Mouse (Mus musculus): ENCODE data around the gene 1700025G04Rik.

1700025G04Rik gene

GRCm38 (mm10) chr1:151895406-151895805, 194.5 kb downstream of the 1700025G04Rik start:
- in situ Hi-C loops (cut with MboI): no loop called here

GRCm38 (mm10) chr1:151893976-151894375, 195.9 kb downstream of the 1700025G04Rik start:
- in situ Hi-C loops (cut with MboI): no loop called here

GRCm38 (mm10) chr1:151892008-151892407, 197.9 kb downstream of the 1700025G04Rik start:
- in situ Hi-C loops (cut with MboI): no loop called here

GRCm38 (mm10) chr1:151891194-151891593, 198.7 kb downstream of the 1700025G04Rik start:
- in situ Hi-C loops (cut with MboI): no loop called here

- in situ Hi-C loops (cut with MboI): no loop called here
Observed at GRCm38 (mm10) chr1:151890041-151890621, 199.8 kb downstream of the 1700025G04Rik start.

- in situ Hi-C loops (cut with MboI): no loop called here
Observed at GRCm38 (mm10) chr1:151887631-151888030, 202.3 kb downstream of the 1700025G04Rik start.

- in situ Hi-C loops (cut with MboI): no loop called here
Observed at GRCm38 (mm10) chr1:151887126-151887525, 202.8 kb downstream of the 1700025G04Rik start.

- in situ Hi-C loops (cut with MboI): no loop called here
Observed at GRCm38 (mm10) chr1:151886171-151886570, 203.8 kb downstream of the 1700025G04Rik start.

- in situ Hi-C loops (cut with MboI): no loop called here
Observed at GRCm38 (mm10) chr1:151881253-151881652, 208.7 kb downstream of the 1700025G04Rik start.

- in situ Hi-C loops (cut with MboI): no loop called here
Observed at GRCm38 (mm10) chr1:151880731-151881130, 209.2 kb downstream of the 1700025G04Rik start.

GRCm38 (mm10) chr1:151879966-151880365, 210.0 kb downstream of the 1700025G04Rik start:
- in situ Hi-C loops (cut with MboI): no loop called here

GRCm38 (mm10) chr1:151879308-151879850, 210.5 kb downstream of the 1700025G04Rik start:
- in situ Hi-C loops (cut with MboI): no loop called here

- in situ Hi-C loops (cut with MboI): no loop called here
Observed at GRCm38 (mm10) chr1:151878411-151878810, 211.5 kb downstream of the 1700025G04Rik start.

GRCm38 (mm10) chr1:151872971-151873370, 217.0 kb downstream of the 1700025G04Rik start:
- in situ Hi-C loops (cut with MboI): no loop called here

- in situ Hi-C loops (cut with MboI): no loop called here
Observed at GRCm38 (mm10) chr1:151864326-151864725, 225.6 kb downstream of the 1700025G04Rik start.

- in situ Hi-C loops (cut with MboI): no loop called here
Observed at GRCm38 (mm10) chr1:151863797-151864147, 226.2 kb downstream of the 1700025G04Rik start.

GRCm38 (mm10) chr1:151863135-151863796, 226.7 kb downstream of the 1700025G04Rik start:
- in situ Hi-C loops (cut with MboI): no loop called here

- in situ Hi-C loops (cut with MboI): no loop called here
Observed at GRCm38 (mm10) chr1:151862109-151862508, 227.8 kb downstream of the 1700025G04Rik start.

- in situ Hi-C loops (cut with MboI): no loop called here
Observed at GRCm38 (mm10) chr1:151861334-151861995, 228.5 kb downstream of the 1700025G04Rik start.

GRCm38 (mm10) chr1:151858474-151858873, 231.5 kb downstream of the 1700025G04Rik start:
- in situ Hi-C loops (cut with MboI): no loop called here

- in situ Hi-C loops (cut with MboI): no loop called here
Observed at GRCm38 (mm10) chr1:151855561-151855960, 234.4 kb downstream of the 1700025G04Rik start.

- in situ Hi-C loops (cut with MboI): no loop called here
Observed at GRCm38 (mm10) chr1:151851976-151852375, 237.9 kb downstream of the 1700025G04Rik start.
